Mouse (Mus musculus) granulocyte monocyte progenitor cell, adult 5-6 weeks (primary cell): ENCODE measurements around the gene Ing4. TPM values are rescaled to one million over a fixed set of nuclear protein-coding genes. Genes with fewer than 3 reads are reported as not detected.
A peak's percentile ranks its signal among the peaks of the same experiment; 100 is the strongest.
"Not testable (repeated sequence)": the region's sequence is repeated elsewhere in the genome, so short reads cannot be mapped to it uniquely, and the experiment has no call there.

ENCODE experiments used
- ATAC-seq: replicated peaks from 2 replicates; pipeline ENCODE4 v1.8.0; 2016; ENCODE audit warnings: mild to moderate bottlenecking, moderate TSS enrichment, inconsistent platforms; ENCODE audit not compliant: poor library complexity, severe bottlenecking
- total RNA-seq, 2 experiments: library from RNA; stranded (forward) in 1 of 2; stranded (reverse) in 1 of 2; fragments of 200-712, 200-1000 nt in 1 of 2; fragments of >200 nt in 1 of 2; fragmentation: Nextera tagmentation in 1 of 2; gene quantifications; 2 replicates each; pipeline ENCODE4 v1.2.3; 2014 to 2017

The Ing4 gene
- total RNA-seq, 2 experiments from 2014 or later: 34.7 to 55.8 TPM

GRCm38 (mm10) chr6:125039131-125039530 is 429 bp upstream of the Ing4 start:
- no peak for ATAC-seq

- no peak for ATAC-seq
These were observed 661 bp downstream of the Ing4 start for GRCm38 (mm10) chr6:125040221-125040620.

GRCm38 (mm10) chr6:125041047-125041446 is 1.5 kb downstream of the Ing4 start:
- peak; percentile 86 for ATAC-seq

- ATAC-seq: no peak
These were observed 2.5 kb downstream of the Ing4 start for GRCm38 (mm10) chr6:125042081-125042480.

- peak; percentile 83 for ATAC-seq
These were observed 7.1 kb downstream of the Ing4 start for GRCm38 (mm10) chr6:125046691-125047090.

- ATAC-seq: no peak
These were observed 10.1 kb downstream of the Ing4 start, which contains the start of gene Acrbp for GRCm38 (mm10) chr6:125049678-125050077. Gene Acrbp (plus strand): TSS chr6:125049689.

- ATAC-seq: no peak
These were observed 11.7 kb downstream of the Ing4 start for GRCm38 (mm10) chr6:125051237-125051636.

- no peak for ATAC-seq
These were observed 21.9 kb downstream of the Ing4 start for GRCm38 (mm10) chr6:125061493-125061892.

- no peak for ATAC-seq
These were observed 23.0 kb downstream of the Ing4 start for GRCm38 (mm10) chr6:125062511-125062910.

GRCm38 (mm10) chr6:125063906-125064305 is 24.3 kb downstream of the Ing4 start:
- no peak for ATAC-seq

GRCm38 (mm10) chr6:125065223-125065622 is 25.7 kb downstream of the Ing4 start:
- not testable (repeated sequence) for ATAC-seq

GRCm38 (mm10) chr6:125067571-125067995 is 28.0 kb downstream of the Ing4 start, which contains the start of gene Lpar5:
Gene Lpar5 (plus strand): TSS chr6:125067920.
- ATAC-seq: no peak

GRCm38 (mm10) chr6:125071170-125071895 is 31.8 kb downstream of the Ing4 start:
- ATAC-seq: peak; percentile 80

- peak; percentile 15; the same call in 1 of the 2 replicates for ATAC-seq
These were observed 32.3 kb downstream of the Ing4 start for GRCm38 (mm10) chr6:125071896-125072279.

GRCm38 (mm10) chr6:125073825-125074224 is 34.3 kb downstream of the Ing4 start:
- peak; percentile 45 for ATAC-seq

GRCm38 (mm10) chr6:125081394-125081793 is 41.8 kb downstream of the Ing4 start:
- no peak for ATAC-seq

GRCm38 (mm10) chr6:125081797-125082560 is 42.4 kb downstream of the Ing4 start:
- ATAC-seq: no peak

- ATAC-seq: peak; percentile 70
These were observed 43.3 kb downstream of the Ing4 start for GRCm38 (mm10) chr6:125082801-125083386.

- ATAC-seq: peak; percentile 35
These were observed 44.9 kb downstream of the Ing4 start for GRCm38 (mm10) chr6:125084424-125084823.

GRCm38 (mm10) chr6:125087937-125088336 is 48.4 kb downstream of the Ing4 start:
- no peak for ATAC-seq
